Mouse (Mus musculus) cerebellum, adult 2 months (tissue): ENCODE results near the gene Zdhhc8.

Experiments
- CTCF ChIP-seq: fragments of 200-500 bp; IDR thresholded peaks from 2 replicates; pipeline ENCODE4 v1.5.1; 2011; ENCODE audit warnings: low read depth, mild to moderate bottlenecking, control low read depth, low read length, moderate library complexity, borderline replicate concordance; ENCODE audit not compliant: insufficient read depth
- POLR2A ChIP-seq: fragments of 200-500 bp; IDR thresholded peaks from 2 replicates; pipeline ENCODE4 v1.6.1; 2011; ENCODE audit warnings: low read length, control low read depth, borderline replicate concordance; ENCODE audit not compliant: insufficient read depth

DNA sequence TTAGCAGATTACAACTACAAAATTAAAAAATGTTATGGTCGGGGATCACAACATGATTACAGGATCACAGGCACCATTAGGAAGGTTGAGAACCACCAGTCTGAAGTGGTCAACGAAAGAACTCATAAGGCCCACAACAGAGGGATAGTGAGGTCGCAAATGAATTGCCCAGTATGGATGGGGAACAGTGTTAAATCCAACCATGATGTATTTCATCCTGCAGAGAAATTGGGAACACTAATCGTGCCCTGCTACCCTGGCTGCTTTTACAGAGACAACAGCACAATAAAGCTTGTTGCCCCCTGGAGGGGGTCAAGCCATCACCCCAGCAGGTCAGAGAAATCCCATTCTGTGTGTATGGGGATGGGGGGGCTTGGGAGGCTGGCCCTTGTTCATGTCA is 15.3 kb upstream of the Zdhhc8 start:
- TF ChIP-seq POLR2A (no peak), CTCF (no peak)
